Comparison of ENCODE assay signal across 32 mouse cellular contexts in genomic region chr10:18202401-18202800, GRCm38 (mm10). TPM values are rescaled to one million over a fixed set of nuclear protein-coding genes. Genes with fewer than 3 reads are reported as not detected.
"Had no signal": no experiment of that assay in that cellular context is flagged by ENCODE, and none has a peak within 500 bp of the region (broad histone marks: within the 10 kb centered on the region; RNA-seq: fewer than 3 reads in every experiment).

No protein-coding gene starts in this region.

- DNase-seq: left cerebral cortex, postnatal 4 days; liver; liver, embryonic 13.5 days; liver, postnatal 0 days; lung, adult 18-20 months; lung, adult 2 months; lung, embryonic 14.5 days; lung, postnatal 10 days; lung, postnatal 14 days; lung, postnatal 36 days; lung, postnatal 4 days; midbrain, embryonic 14.5 days had no signal

- H3K4me1 ChIP-seq: limb, embryonic 15.5 days; liver, embryonic 12.5 days; liver, embryonic 13.5 days; liver, embryonic 15.5 days; megakaryocyte, embryonic 14.5 days; midbrain, embryonic 15.5 days; neural tube, embryonic 12.5 days had no signal

- H3K4me3 ChIP-seq: limb, embryonic 10.5 days; limb, embryonic 12.5 days; limb, embryonic 13.5 days; limb, embryonic 15.5 days; liver, embryonic 12.5 days; liver, embryonic 13.5 days; liver, embryonic 15.5 days; lung, embryonic 15.5 days; megakaryocyte, embryonic 14.5 days; midbrain, embryonic 10.5 days; midbrain, embryonic 12.5 days; midbrain, embryonic 13.5 days; midbrain, embryonic 15.5 days; myocyte; neural tube, embryonic 12.5 days had no signal

- H3K9me3 ChIP-seq: limb, embryonic 10.5 days; limb, embryonic 12.5 days; limb, embryonic 13.5 days; limb, embryonic 15.5 days; liver, embryonic 12.5 days; liver, embryonic 15.5 days; lung, embryonic 15.5 days; midbrain, embryonic 10.5 days; midbrain, embryonic 12.5 days; midbrain, embryonic 13.5 days; midbrain, embryonic 15.5 days; neural tube, embryonic 12.5 days had no signal

- H3K27me3 ChIP-seq: limb, embryonic 12.5 days; limb, embryonic 13.5 days; limb, embryonic 15.5 days; liver, embryonic 12.5 days; liver, embryonic 13.5 days; liver, embryonic 15.5 days; lung, embryonic 15.5 days; megakaryocyte, embryonic 14.5 days; midbrain, embryonic 12.5 days; midbrain, embryonic 13.5 days; midbrain, embryonic 15.5 days; neural tube, embryonic 12.5 days had no signal

- H3K36me3 ChIP-seq: limb, embryonic 10.5 days; limb, embryonic 12.5 days; limb, embryonic 13.5 days; limb, embryonic 15.5 days; liver, embryonic 12.5 days; liver, embryonic 13.5 days; liver, embryonic 15.5 days; lung, embryonic 15.5 days; midbrain, embryonic 10.5 days; midbrain, embryonic 12.5 days; midbrain, embryonic 13.5 days; midbrain, embryonic 15.5 days; neural tube, embryonic 12.5 days had no signal

- H3K27ac ChIP-seq: limb, embryonic 10.5 days; limb, embryonic 12.5 days; limb, embryonic 13.5 days; limb, embryonic 15.5 days; liver, embryonic 12.5 days; liver, embryonic 13.5 days; liver, embryonic 14.5 days; liver, embryonic 15.5 days; lung, embryonic 15.5 days; macrophage; midbrain, embryonic 10.5 days; midbrain, embryonic 12.5 days; midbrain, embryonic 13.5 days; midbrain, embryonic 15.5 days; neural tube, embryonic 12.5 days had no signal

RNA-seq across cellular contexts. Expression of gene Ect2l, which starts 8.3 kb away (rescaled TPM):
- total RNA-seq: liver, adult 2 months; megakaryocyte, adult 5-6 weeks; monocyte, adult 5-6 weeks had no signal
- polyA plus RNA-seq: liver, adult 2 months; liver, embryonic 15.5 days; liver, embryonic 16.5 days; liver, postnatal 0 days; lung, embryonic 14.5 days; midbrain, embryonic 15.5 days had no signal
